Mouse (Mus musculus): ENCODE results near the gene Cyp21a1. TPM values are rescaled to one million over a fixed set of nuclear protein-coding genes. Genes with fewer than 3 reads are reported as not detected.

Cyp21a1 gene
- total RNA-seq, 2 experiments from 2014 or later: not detected

Small RNAs within 50 kb of the gene (microRNA-seq; reads per million reads assigned to microRNA genes)
- gene Gm27471: not detected
- gene Mir6970: 1.0 reads per million
- 4.6 reads per million, percentile 14 among the genes with 10 or more reads in this experiment for gene Mir6971

Other genes starting within 250 kb of the Cyp21a1 start
- 10 to 100 TPM; 11.3 to 16.1 TPM for gene Notch4, start 240.3 kb downstream of the Cyp21a1 start, total RNA-seq (2021)
- gene Gpsm3, start 214.8 kb downstream of the Cyp21a1 start, total RNA-seq (2021): 1 to 10 TPM; 2.6 to 2.9 TPM
- 10 to 100 TPM; 53.2 to 58.4 TPM for gene Pbx2, start 213.3 kb downstream of the Cyp21a1 start, total RNA-seq (2021)
- gene Ager, start 206.7 kb downstream of the Cyp21a1 start, total RNA-seq (2021): under 1 TPM; 0.30 to 0.75 TPM
- 10 to 100 TPM; 66.9 to 72.0 TPM for gene Rnf5, start 200.9 kb downstream of the Cyp21a1 start, total RNA-seq (2021)
- gene Agpat1, start 200.3 kb downstream of the Cyp21a1 start, total RNA-seq (2021): 100 to 1,000 TPM; 161 to 177 TPM
- gene Egfl8, start 188.6 kb downstream of the Cyp21a1 start, total RNA-seq (2021): 1 to 10 TPM; 2.7 to 3.3 TPM
- 10 to 100 TPM; 37.2 to 47.1 TPM for gene Ppt2, start 176.1 kb downstream of the Cyp21a1 start, total RNA-seq (2021)
- 100 to 1,000 TPM; 148 to 168 TPM for gene Prrt1, start 175.0 kb downstream of the Cyp21a1 start, total RNA-seq (2021)
- 10 to 100 TPM; 12.3 to 14.1 TPM for gene Fkbpl, start 159.8 kb downstream of the Cyp21a1 start, total RNA-seq (2021)
- 10 to 100 TPM; 63.9 to 66.4 TPM for gene Atf6b, start 157.4 kb downstream of the Cyp21a1 start, total RNA-seq (2021)
- 1 to 10 TPM; 1.5 to 2.0 TPM for gene Tnxb, start 134.0 kb downstream of the Cyp21a1 start, total RNA-seq (2021)
- gene C4b, start 60.7 kb downstream of the Cyp21a1 start, total RNA-seq (2021): 10 to 100 TPM in 1 of 2 experiments, 1 to 10 TPM in 1; 8.3 to 11.4 TPM
- gene Stk19, start 32.4 kb upstream of the Cyp21a1 start, total RNA-seq (2021): 10 to 100 TPM; 50.2 to 58.6 TPM
- 10 to 100 TPM; 39.4 to 45.4 TPM for gene Dxo, start 32.5 kb upstream of the Cyp21a1 start, total RNA-seq (2021)
- 10 to 100 TPM; 58.5 to 72.2 TPM for gene Skiv2l, start 45.6 kb upstream of the Cyp21a1 start, total RNA-seq (2021)
- 10 to 100 TPM; 35.5 to 36.6 TPM for gene Nelfe, start 45.8 kb upstream of the Cyp21a1 start, total RNA-seq (2021)
- gene Cfb, start 58.0 kb upstream of the Cyp21a1 start, total RNA-seq (2021): under 1 TPM in 1 of 2 experiments, not detected in 1; 0.63 TPM
- gene Zbtb12, start 74.9 kb upstream of the Cyp21a1 start, total RNA-seq (2021): 1 to 10 TPM; 6.5 to 8.6 TPM
- not detected for gene Gm20547, start 77.5 kb upstream of the Cyp21a1 start, total RNA-seq (2021)
- gene C2, start 93.7 kb upstream of the Cyp21a1 start, total RNA-seq (2021): 1 to 10 TPM; 2.4 to 2.5 TPM
- 100 to 1,000 TPM; 162 to 194 TPM for gene Ehmt2, start 93.9 kb upstream of the Cyp21a1 start, total RNA-seq (2021)
- under 1 TPM; 0.23 to 0.69 TPM for gene Slc44a4, start 109.9 kb upstream of the Cyp21a1 start, total RNA-seq (2021)
- 10 to 100 TPM; 43.8 to 47.2 TPM for gene Neu1, start 126.7 kb upstream of the Cyp21a1 start, total RNA-seq (2021)
- gene Hspa1b, start 154.7 kb upstream of the Cyp21a1 start, total RNA-seq (2021): 10 to 100 TPM; 12.9 to 23.4 TPM
- not detected for gene Gm20481, start 165.4 kb upstream of the Cyp21a1 start, total RNA-seq (2021)
- gene Hspa1a, start 167.6 kb upstream of the Cyp21a1 start, total RNA-seq (2021): 10 to 100 TPM; 11.9 to 13.7 TPM
- gene Hspa1l, start 168.1 kb upstream of the Cyp21a1 start, total RNA-seq (2021): under 1 TPM in 1 of 2 experiments, not detected in 1; 0.32 TPM
- gene Lsm2, start 177.3 kb upstream of the Cyp21a1 start, total RNA-seq (2021): 10 to 100 TPM; 19.4 to 19.8 TPM
- gene Vars, start 196.4 kb upstream of the Cyp21a1 start, total RNA-seq (2021): 10 to 100 TPM; 38.2 to 47.2 TPM
- gene Vwa7, start 212.0 kb upstream of the Cyp21a1 start, total RNA-seq (2021): under 1 TPM; 0.48 to 0.57 TPM
- under 1 TPM in 1 of 2 experiments, not detected in 1; 0.79 TPM for gene Sapcd1, start 223.5 kb upstream of the Cyp21a1 start, total RNA-seq (2021)
- under 1 TPM in 1 of 2 experiments, not detected in 1; 0.66 TPM for gene Msh5, start 242.2 kb upstream of the Cyp21a1 start, total RNA-seq (2021)
- gene Clic1, start 245.4 kb upstream of the Cyp21a1 start, total RNA-seq (2021): 1 to 10 TPM; 8.4 to 8.5 TPM